Mouse (Mus musculus) forebrain, embryonic 16.5 days (tissue): Measurements from ENCODE around the gene Cep295nl. TPM values are rescaled to one million over a fixed set of nuclear protein-coding genes. Genes with fewer than 3 reads are reported as not detected.

Experiments
- polyA plus RNA-seq: library from polyadenylated mRNA; unstranded; fragments of >200 nt; fragmentation: Nextera tagmentation; extraction: Ambion mirVana; gene quantifications from 2 replicates; pipeline ENCODE4 v1.2.1, GENCODE M21; 2015

Gene Cep295nl
- polyA plus RNA-seq, 1 experiment from 2014 or later = 0.14 TPM

Other genes starting within 250 kb of the Cep295nl start
- gene Dnah17, start 211.9 kb downstream of the Cep295nl start, polyA plus RNA-seq = 0.22 and 0.37 TPM in 2 replicates
- gene Cyth1, start 93.9 kb downstream of the Cep295nl start, polyA plus RNA-seq = 32.1 and 35.2 TPM in 2 replicates
- 15.8 and 20.2 TPM in 2 replicates for gene Usp36, start 52.3 kb downstream of the Cep295nl start, polyA plus RNA-seq
- gene Timp2, start 13.2 kb upstream of the Cep295nl start, polyA plus RNA-seq = 79.8 and 79.9 TPM in 2 replicates
- 2.7 and 2.8 TPM in 2 replicates for gene Lgals3bp, start 59.6 kb upstream of the Cep295nl start, polyA plus RNA-seq
- 26.0 and 27.3 TPM in 2 replicates for gene Cant1, start 76.6 kb upstream of the Cep295nl start, polyA plus RNA-seq
- gene C1qtnf1, start 85.7 kb upstream of the Cep295nl start, polyA plus RNA-seq = 3.2 and 3.3 TPM in 2 replicates
- 6.7 and 7.1 TPM in 2 replicates for gene Engase, start 134.3 kb upstream of the Cep295nl start, polyA plus RNA-seq